Mouse (Mus musculus) liver, postnatal 0 days (tissue): ENCODE results near the gene Fank1. TPM values are rescaled to one million over a fixed set of nuclear protein-coding genes. Genes with fewer than 3 reads are reported as not detected.

Experiments
- ATAC-seq: fragments of 200-750 bp; cut with Nextera tagmentation; 2 replicates; pipeline ENCODE4 v1.8.0; 2017; ENCODE audit warnings: mild to moderate bottlenecking, moderate library complexity
- DNase-seq: peaks from one replicate; pipeline ENCODE4 v3.0.0-alpha.2; 2016
- H3K27ac ChIP-seq: fragments of 300-500 bp; sonication (generic); 2 replicates; pipeline ENCODE4 v1.5.1; 2014; ENCODE audit warnings: antibody characterized with exemption, moderate library complexity, mild to moderate bottlenecking, low read depth
- H3K27me3 ChIP-seq: fragments of 300-500 bp; sonication (generic); 2 replicates; pipeline ENCODE4 v1.6.1; 2014; ENCODE audit warnings: low read length, control low read depth, mixed read lengths; ENCODE audit not compliant: insufficient read depth
- H3K36me3 ChIP-seq: fragments of 300-500 bp; sonication (generic); replicated peaks from 2 replicates; pipeline ENCODE4 v1.6.1; 2014; ENCODE audit warnings: mild to moderate bottlenecking, control low read depth, low read length, moderate library complexity, mixed read lengths; ENCODE audit not compliant: insufficient read depth
- H3K4me1 ChIP-seq: fragments of 300-500 bp; sonication (generic); 2 replicates; pipeline ENCODE4 v1.6.1; 2014; ENCODE audit warnings: antibody characterized with exemption, mild to moderate bottlenecking, control low read depth; ENCODE audit not compliant: insufficient read depth
- H3K4me2 ChIP-seq: fragments of 300-500 bp; sonication (generic); 2 replicates; pipeline ENCODE4 v1.6.1; 2014; ENCODE audit warnings: low read depth, mild to moderate bottlenecking, low read length, moderate library complexity, mixed read lengths
- H3K4me3 ChIP-seq: fragments of 300-500 bp; sonication (generic); 2 replicates; pipeline ENCODE4 v1.5.1; 2014; ENCODE audit warnings: low read depth, low read length
- H3K9ac ChIP-seq: fragments of 300-500 bp; sonication (generic); replicated peaks from 2 replicates; pipeline ENCODE4 v1.6.1; 2014; ENCODE audit warnings: mild to moderate bottlenecking, moderate library complexity
- H3K9me3 ChIP-seq: fragments of 300-500 bp; sonication (generic); 2 replicates; pipeline ENCODE4 v1.6.1; 2016; ENCODE audit warnings: mild to moderate bottlenecking, control low read depth, low read length, mixed read lengths
- CTCF ChIP-seq: sonication (generic); IDR thresholded peaks from 2 replicates; pipeline ENCODE4 v1.5.1; 2016; ENCODE audit warnings: antibody characterized with exemption, low read depth
- EP300 ChIP-seq: IDR thresholded peaks from 2 replicates; pipeline ENCODE4 v1.6.1; 2016; ENCODE audit warnings: antibody characterized with exemption, low read depth, mild to moderate bottlenecking
- WGBS: fragments of 180-500 bp; shearing (Covaris S2); extraction: QIAGEN DNeasy Blood & Tissue Kit; methylation state at CpG from one replicate; pipeline ENCODE4 v1.1.7; 2014; ENCODE audit not compliant: insufficient replicate concordance; 5-methylcytosine and 5-hydroxymethylcytosine counted together
- polyA plus RNA-seq: library from polyadenylated mRNA; unstranded; fragments of >200 nt; fragmentation: Nextera tagmentation; extraction: Ambion mirVana; gene quantifications from 2 replicates; pipeline ENCODE4 v1.2.1, GENCODE M21; 2015

Fank1 gene
- polyA plus RNA-seq, 1 experiment from 2014 or later = not detected

DNA sequence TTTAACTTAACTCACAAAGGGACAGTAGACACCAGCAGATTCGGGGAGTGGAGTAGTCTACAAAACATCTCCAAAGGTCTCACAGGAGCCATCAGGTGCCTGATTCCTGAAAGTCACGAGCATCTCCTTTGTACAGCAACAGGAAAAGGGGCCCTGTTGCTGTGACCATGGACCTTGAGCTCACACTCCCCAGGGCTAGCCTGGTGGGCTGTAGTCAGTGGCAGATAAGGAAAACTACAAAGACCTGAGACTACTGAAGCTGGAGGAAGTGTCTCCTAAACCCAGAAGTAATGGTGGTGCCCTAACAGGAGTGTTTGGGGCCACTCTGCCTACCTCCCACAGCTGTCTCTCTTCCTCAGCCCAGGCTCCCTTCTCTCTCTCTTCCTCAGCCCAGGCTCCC is 12.2 kb upstream of the Fank1 start:
- no peak for DNase-seq
- H3K36me3 ChIP-seq = no peaks in the 10 kb centered on the region; the same call in none of the 2 replicates
- H3K4me1 ChIP-seq = no peaks in the 10 kb centered on the region
- H3K27me3 ChIP-seq = no peaks in the 10 kb centered on the region
- H3K27ac ChIP-seq = no peak overlapping the region
- no peak overlapping the region for H3K4me2 ChIP-seq
- H3K9ac ChIP-seq = no peak overlapping the region
- H3K4me3 ChIP-seq = no peak overlapping the region
- no peak for TF ChIP-seq EP300
- TF ChIP-seq CTCF = no peak
- 0 out of 2 replicates have a peak, but pooled peaks cover 2% of the 10 kb centered on the region for H3K9me3 ChIP-seq
- 67% methylated on average over 2 of the region's 2 CpGs for WGBS
- no peak for ATAC-seq

DNA sequence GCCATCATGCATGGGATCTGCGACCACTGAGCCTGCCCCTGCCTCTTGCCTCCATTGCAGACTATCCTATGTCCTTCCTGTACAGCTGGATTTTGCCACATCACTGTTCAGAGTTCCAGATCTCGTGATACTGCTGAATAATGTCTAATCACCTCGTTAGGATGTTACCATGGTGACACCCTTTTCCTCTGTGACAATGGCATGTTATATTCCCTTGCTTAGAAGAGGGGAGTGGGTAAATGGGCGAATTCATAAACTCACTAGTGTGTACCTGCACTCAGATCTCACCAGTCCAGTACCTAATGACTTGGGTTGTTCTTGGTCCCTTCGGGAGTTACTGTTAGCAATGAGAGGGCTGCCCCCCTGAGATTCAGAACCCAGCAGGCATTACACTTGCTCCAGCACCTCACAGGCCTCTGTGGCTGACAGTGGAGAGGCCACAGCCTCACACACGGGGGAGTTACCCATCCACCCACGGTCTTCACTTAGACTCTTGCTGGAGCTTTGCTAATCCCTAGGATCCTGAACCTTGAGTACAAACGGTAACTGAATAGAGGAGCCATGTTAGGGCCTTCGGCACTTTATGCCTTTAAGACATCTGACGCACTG is 11.3 kb upstream of the Fank1 start:
- no peak overlapping the region for H3K4me3 ChIP-seq
- 74% methylated on average over 10 of the region's 10 CpGs for WGBS
- no peak overlapping the region for H3K4me2 ChIP-seq
- no peaks in the 10 kb centered on the region; the same call in 1 of the 2 replicates for H3K36me3 ChIP-seq
- DNase-seq (no peak), ATAC-seq (no peak)
- H3K4me1 ChIP-seq = no peaks in the 10 kb centered on the region
- H3K9me3 ChIP-seq = 0 out of 2 replicates have a peak, but pooled peaks cover 2% of the 10 kb centered on the region
- no peak for TF ChIP-seq EP300
- no peak for TF ChIP-seq CTCF
- H3K27me3 ChIP-seq = no peaks in the 10 kb centered on the region
- no peak overlapping the region for H3K9ac ChIP-seq
- no peak overlapping the region for H3K27ac ChIP-seq

DNA sequence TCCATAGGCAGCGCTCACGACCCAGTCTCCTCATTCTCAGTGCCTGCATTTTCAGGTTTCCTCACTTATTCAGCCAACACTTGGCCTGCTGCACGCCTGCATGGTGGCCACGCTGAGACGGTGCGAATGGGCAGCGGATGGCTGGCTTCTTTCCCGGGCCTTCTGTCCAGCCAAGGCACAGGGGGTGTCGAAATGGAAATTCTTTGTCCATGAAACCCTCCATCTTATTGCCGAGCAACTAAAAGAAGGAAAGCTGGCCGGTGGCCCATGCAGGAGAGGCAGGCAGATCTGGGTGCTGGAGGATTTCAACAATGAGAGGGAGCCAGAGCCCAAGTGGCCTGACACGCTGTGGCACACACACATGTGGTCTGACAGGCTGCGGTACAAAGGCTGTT is 10.8 kb upstream of the Fank1 start:
- WGBS = 87% methylated on average over 13 of the region's 13 CpGs
- 0 out of 2 replicates have a peak, but pooled peaks cover 2% of the 10 kb centered on the region for H3K9me3 ChIP-seq
- no peak for ATAC-seq
- no peak overlapping the region for H3K27ac ChIP-seq
- H3K4me2 ChIP-seq = no peak overlapping the region
- H3K4me1 ChIP-seq = no peaks in the 10 kb centered on the region
- H3K36me3 ChIP-seq = no peaks in the 10 kb centered on the region; the same call in 1 of the 2 replicates
- no peaks in the 10 kb centered on the region for H3K27me3 ChIP-seq
- TF ChIP-seq CTCF (no peak), EP300 (no peak)
- no peak overlapping the region for H3K9ac ChIP-seq
- DNase-seq = no peak
- no peak overlapping the region for H3K4me3 ChIP-seq

DNA sequence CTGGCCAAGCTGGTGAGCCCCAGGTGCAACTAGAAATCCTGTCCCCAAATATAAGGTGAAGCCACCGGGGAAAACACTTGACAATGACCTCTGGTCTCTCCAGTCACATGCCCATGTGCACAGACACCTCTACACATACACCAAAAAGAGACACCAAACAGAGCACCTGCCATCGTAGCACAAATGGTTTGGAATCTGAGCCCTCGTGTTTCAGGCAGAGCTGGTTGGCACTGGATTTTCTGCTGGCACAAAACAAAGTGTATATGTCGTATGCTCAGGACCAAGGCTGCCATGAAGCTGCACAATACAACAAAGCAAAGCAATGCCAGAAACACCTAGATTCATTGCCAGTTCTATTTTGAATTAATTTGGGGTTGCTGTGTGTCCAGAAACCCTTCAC is 8.6 kb upstream of the Fank1 start:
- Histone ChIP-seq H3K4me3 (no peak overlapping the region), H3K9me3 (no peaks in the 10 kb centered on the region), H3K27me3 (no peaks in the 10 kb centered on the region), H3K4me2 (no peak overlapping the region), H3K27ac (no peak overlapping the region), H3K4me1 (no peaks in the 10 kb centered on the region), H3K9ac (no peak overlapping the region), H3K36me3 (no peaks in the 10 kb centered on the region; the same call in 1 of the 2 replicates)
- ATAC-seq = no peak
- TF ChIP-seq EP300 (no peak), CTCF (no peak)
- 86% methylated on average over 4 of the region's 4 CpGs for WGBS
- DNase-seq = no peak

DNA sequence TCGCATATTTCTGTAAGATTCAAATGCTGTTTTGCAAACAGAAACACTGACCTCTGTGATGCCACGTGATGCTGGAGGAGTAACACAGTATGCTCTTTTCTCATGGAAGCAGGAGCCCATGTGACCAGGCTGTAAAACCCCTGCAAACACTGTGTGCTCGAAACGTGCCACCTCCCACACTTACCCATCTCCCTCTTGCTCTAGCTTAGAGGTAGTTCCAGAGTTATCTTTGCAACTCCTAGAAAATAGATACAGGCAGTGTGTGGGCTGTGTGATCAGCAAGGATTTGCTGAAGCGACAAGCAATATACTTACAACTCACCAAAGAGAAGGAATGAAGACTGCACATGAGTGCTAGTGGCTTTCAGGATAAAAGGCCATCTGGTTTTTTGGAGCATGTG is 8.1 kb upstream of the Fank1 start:
- TF ChIP-seq EP300 = no peak
- TF ChIP-seq CTCF = no peak
- 70% methylated on average over 5 of the region's 5 CpGs for WGBS
- no peaks in the 10 kb centered on the region for H3K27me3 ChIP-seq
- ATAC-seq = no peak
- no peak overlapping the region for H3K9ac ChIP-seq
- H3K36me3 ChIP-seq = no peaks in the 10 kb centered on the region; the same call in 1 of the 2 replicates
- no peak for DNase-seq
- no peaks in the 10 kb centered on the region for H3K4me1 ChIP-seq
- no peak overlapping the region for H3K27ac ChIP-seq
- no peaks in the 10 kb centered on the region for H3K9me3 ChIP-seq
- no peak overlapping the region for H3K4me3 ChIP-seq
- H3K4me2 ChIP-seq = no peak overlapping the region

DNA sequence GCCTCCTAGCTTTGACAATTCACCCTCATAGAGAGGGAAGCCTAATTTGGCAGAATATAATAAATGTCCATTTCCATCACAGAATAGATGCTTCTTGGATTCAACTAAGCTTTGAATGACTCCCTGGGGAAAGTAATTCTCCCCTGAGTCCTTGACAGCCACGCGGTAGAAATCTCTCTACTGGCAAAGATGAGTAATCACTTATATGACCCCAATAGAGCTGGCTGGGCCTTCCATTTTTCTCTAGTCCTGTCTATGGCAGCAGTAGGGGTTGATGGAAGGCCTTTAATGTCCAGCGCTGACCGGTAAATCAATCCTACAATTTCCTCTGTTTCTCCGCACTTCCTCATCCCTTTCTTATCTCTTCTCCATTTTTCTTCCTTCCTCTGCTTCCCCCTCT is 1.5 kb upstream of the Fank1 start:
- Histone ChIP-seq H3K9me3 (no peaks in the 10 kb centered on the region), H3K9ac (no peak overlapping the region), H3K4me2 (no peak overlapping the region), H3K27ac (no peak overlapping the region), H3K36me3 (no peaks in the 10 kb centered on the region), H3K4me3 (no peak overlapping the region), H3K4me1 (peaks cover 11% of the 10 kb centered on the region), H3K27me3 (no peaks in the 10 kb centered on the region)
- TF ChIP-seq EP300 = no peak
- TF ChIP-seq CTCF = no peak
- DNase-seq (no peak), ATAC-seq (no peak)
- WGBS = 57% methylated on average over 5 of the region's 5 CpGs
